In genomic region chr5:36971587-36971986, GRCm38 (mm10) we compare ENCODE assay signal across 18 mouse cellular contexts. TPM values are rescaled to one million over a fixed set of nuclear protein-coding genes. Genes with fewer than 3 reads are reported as not detected.
DNase-seq lines count a peak whose midpoint lies in the region; ATAC-seq lines count a peak whose summit lies in the region.
"Had no signal": no experiment of that assay in that cellular context is flagged by ENCODE, and none has a peak within 500 bp of the region (broad histone marks: within the 10 kb centered on the region; RNA-seq: fewer than 3 reads in every experiment).

No protein-coding gene starts in this region.

- H3K4me1 ChIP-seq in midbrain, embryonic 14.5 days (ENCODE audit: control insufficient read depth, insufficient read depth, low read length) = no peaks in the 10 kb centered on the region
- H3K4me1 ChIP-seq: embryonic facial prominence, embryonic 12.5 days; forebrain, embryonic 12.5 days; heart, embryonic 12.5 days; hindbrain, embryonic 10.5 days; intestine, embryonic 15.5 days had no signal

- H3K9ac ChIP-seq in midbrain, embryonic 14.5 days (replicated peaks; ENCODE audit: low read length) = no peak overlapping the region
- H3K9ac ChIP-seq: embryonic facial prominence, embryonic 12.5 days; forebrain, embryonic 12.5 days; forebrain, postnatal 0 days; heart, embryonic 12.5 days; hindbrain, embryonic 14.5 days; intestine, embryonic 15.5 days had no signal

- H3K36me3 ChIP-seq in midbrain, embryonic 14.5 days (ENCODE audit: control insufficient read depth, insufficient read depth, low read length) = peaks cover 22% of the 10 kb centered on the region

- H3K27ac ChIP-seq in midbrain, embryonic 14.5 days (replicated peaks; ENCODE audit: low read depth, low read length) = no peak overlapping the region
- H3K27ac ChIP-seq: embryonic facial prominence, embryonic 12.5 days; forebrain, embryonic 12.5 days; hindbrain, embryonic 10.5 days; hindbrain, embryonic 14.5 days; intestine, embryonic 15.5 days had no signal

- DNase-seq in cerebellum, adult 11 months = peak; percentile 65
- DNase-seq in cerebellum, adult 18-20 months = peak; percentile 62 to 68
- DNase-seq in cerebellum, adult 9-11 months = peak; percentile 80
- DNase-seq in cerebellum, postnatal 36 days = peak; percentile 70 to 73
- DNase-seq in midbrain, embryonic 14.5 days = no peak
- no peak for DNase-seq in kidney, postnatal 10 days
- DNase-seq in gastrocnemius, postnatal 14 days = no peak
- DNase-seq: adrenal gland, adult 2 months; adrenal gland, postnatal 36 days; forebrain, postnatal 0 days; gastrocnemius, postnatal 25 days; kidney, adult 18-20 months had no signal

- ATAC-seq in midbrain, embryonic 14.5 days (ENCODE audit: low FRiP score, low TSS enrichment) = no peak
- ATAC-seq: forebrain, postnatal 0 days; intestine, embryonic 15.5 days had no signal

- intact Hi-C loops in gastrocnemius, postnatal 14 days (cut with DNase I; ENCODE audit: low total_unique reads) = no loop called here

- H3K4me3 ChIP-seq in midbrain, embryonic 14.5 days (replicated peaks; ENCODE audit: low read depth, low read length) = no peak overlapping the region
- H3K4me3 ChIP-seq: embryonic facial prominence, embryonic 12.5 days; forebrain, embryonic 12.5 days; heart, embryonic 12.5 days; hindbrain, embryonic 10.5 days; intestine, embryonic 15.5 days had no signal

- H3K9me3 ChIP-seq in midbrain, embryonic 14.5 days (ENCODE audit: control insufficient read depth, low read length) = no peaks in the 10 kb centered on the region
- H3K9me3 ChIP-seq: embryonic facial prominence, embryonic 12.5 days; forebrain, embryonic 12.5 days; heart, embryonic 12.5 days; hindbrain, embryonic 10.5 days; intestine, embryonic 15.5 days had no signal

- WGBS in midbrain, embryonic 14.5 days = 91% methylated on average over 8 of the region's 8 CpGs

- no peak overlapping the region for H3K4me2 ChIP-seq in midbrain, embryonic 14.5 days (ENCODE audit: low read length)
- H3K4me2 ChIP-seq: embryonic facial prominence, embryonic 12.5 days; forebrain, embryonic 12.5 days; heart, embryonic 12.5 days; hindbrain, embryonic 14.5 days; intestine, embryonic 15.5 days had no signal

- no peaks in the 10 kb centered on the region for H3K27me3 ChIP-seq in midbrain, embryonic 14.5 days (ENCODE audit: control insufficient read depth, insufficient read depth, low read length)
- H3K27me3 ChIP-seq: embryonic facial prominence, embryonic 12.5 days; heart, embryonic 12.5 days; intestine, embryonic 15.5 days had no signal

RNA-seq across cellular contexts. Expression of gene Wfs1, which starts 17.4 kb away (rescaled TPM):
- polyA plus RNA-seq in midbrain, embryonic 14.5 days (2014; fragmentation: Nextera tagmentation; extraction: Ambion mirVana) = 4.6 and 5.2 TPM in 2 replicates
- 10 to 100 TPM; 36.3 to 45.9 TPM for total RNA-seq in gastrocnemius, postnatal 14 days (2021)

Comparison
In these comparisons a context has a peak if more than half of its experiments do, and no peak if none do; other contexts are left out.
1. DNase-seq: peak in cerebellum, adult 11 months (single experiment), cerebellum, adult 18-20 months (2 of 2), cerebellum, adult 9-11 months (single experiment) and cerebellum, postnatal 36 days (2 of 2); none in midbrain, embryonic 14.5 days (single experiment), kidney, postnatal 10 days (single experiment) and gastrocnemius, postnatal 14 days (single experiment).